Mouse (Mus musculus): ENCODE results near the gene Gpr119. TPM values are rescaled to one million over a fixed set of nuclear protein-coding genes. Genes with fewer than 3 reads are reported as not detected.

Gene Gpr119
- not detected for polyA plus RNA-seq (2021)

- ChIA-PET CTCF (interaction anchor here (1.5 kb wide), 2 partner anchors 10 kb away, joined by 3 to 4 read pairs; no protein-coding TSS in a partner anchor), POLR2A (no interaction called here)
- ATAC-seq: peak; percentile 51
- peak; percentile 25 for DNase-seq (ENCODE audit: low read depth, low spot score)
- in situ Hi-C loops (cut with MboI; ENCODE audit: low pct_unique_long_range_greater_than_20kb): no loop called here
- TF ChIP-seq CTCF (IDR thresholded peaks at IDR 0.05): no peak
- H3K27me3 ChIP-seq: peaks cover 19% of the 10 kb centered on the region
Observed at GRCm38 (mm10) chrX:48674171-48674570, at the start of gene Gpr119. Gpr119 (minus strand) TSS chrX:48674478.

GRCm38 (mm10) chrX:48712846-48713245 lies 38.6 kb upstream of the Gpr119 start:
- POLR2A ChIA-PET: no interaction called here
- TF ChIP-seq CTCF (IDR thresholded peaks at IDR 0.05): no peak
- no peaks in the 10 kb centered on the region for H3K27me3 ChIP-seq
- no peak for ATAC-seq
- no peak for DNase-seq (ENCODE audit: low read depth, low spot score)
- CTCF ChIA-PET: no interaction called here
- in situ Hi-C loops (cut with MboI; ENCODE audit: low pct_unique_long_range_greater_than_20kb): no loop called here

GRCm38 (mm10) chrX:48709701-48710100 lies 35.4 kb upstream of the Gpr119 start:
- no peak for DNase-seq (ENCODE audit: low read depth, low spot score)
- ATAC-seq: no peak
- TF ChIP-seq CTCF (IDR thresholded peaks at IDR 0.05): no peak
- H3K27me3 ChIP-seq: no peaks in the 10 kb centered on the region
- in situ Hi-C loops (cut with MboI; ENCODE audit: low pct_unique_long_range_greater_than_20kb): no loop called here
- ChIA-PET CTCF (no interaction called here), POLR2A (no interaction called here)

GRCm38 (mm10) chrX:48694864-48695371 lies 20.6 kb upstream of the Gpr119 start, which contains the start of gene Rbmx2:
Rbmx2 (plus strand) TSS chrX:48695004.
- TF ChIP-seq CTCF (IDR thresholded peaks at IDR 0.05): no peak
- ATAC-seq (peak; percentile 88), DNase-seq (ENCODE audit: low read depth, low spot score) (peak; percentile 31)
- H3K27me3 ChIP-seq: peaks cover 21% of the 10 kb centered on the region
- in situ Hi-C loops (cut with MboI; ENCODE audit: low pct_unique_long_range_greater_than_20kb): loop anchor here (25.0 kb wide), 1 partner anchor 592 kb away; the partner anchor contains the start of gene Enox2
- CTCF ChIA-PET: no interaction called here
- POLR2A ChIA-PET: no interaction called here

- in situ Hi-C loops (cut with MboI; ENCODE audit: low pct_unique_long_range_greater_than_20kb): loop anchor here (25.0 kb wide), 1 partner anchor 593 kb away; the partner anchor contains the start of gene Enox2
- no peak for TF ChIP-seq CTCF (IDR thresholded peaks at IDR 0.05)
- POLR2A ChIA-PET: no interaction called here
- ATAC-seq (peak; percentile 53), DNase-seq (ENCODE audit: low read depth, low spot score) (no peak)
- peaks cover 25% of the 10 kb centered on the region for H3K27me3 ChIP-seq
- CTCF ChIA-PET: no interaction called here
Observed at GRCm38 (mm10) chrX:48694460-48694859, 20.2 kb upstream of the Gpr119 start.

GRCm38 (mm10) chrX:48683857-48684256 lies 9.6 kb upstream of the Gpr119 start:
- TF ChIP-seq CTCF (IDR thresholded peaks at IDR 0.05): no peak

GRCm38 (mm10) chrX:48683451-48683850 lies 9.2 kb upstream of the Gpr119 start:
- H3K27me3 ChIP-seq: peaks cover 34% of the 10 kb centered on the region
- POLR2A ChIA-PET: no interaction called here
- CTCF ChIA-PET: interaction anchor here (1.0 to 2.0 kb wide), 2 partner anchors 9 to 10 kb away, joined by 3 to 5 read pairs; partner anchors contain the start of gene Gpr119
- ATAC-seq: peak; percentile 62
- TF ChIP-seq CTCF (IDR thresholded peaks at IDR 0.05): peak; percentile 70
- no peak for DNase-seq (ENCODE audit: low read depth, low spot score)
- in situ Hi-C loops (cut with MboI; ENCODE audit: low pct_unique_long_range_greater_than_20kb): loop anchor here (25.0 kb wide), 1 partner anchor 604 kb away; the partner anchor contains the start of gene Enox2

More at GRCm38 (mm10) chrX:48683857-48684256, 9.6 kb upstream of the Gpr119 start:
- in situ Hi-C loops (cut with MboI; ENCODE audit: low pct_unique_long_range_greater_than_20kb): loop anchor here (25.0 kb wide), 1 partner anchor 603 kb away; the partner anchor contains the start of gene Enox2
- POLR2A ChIA-PET: no interaction called here
- DNase-seq (ENCODE audit: low read depth, low spot score): no peak
- CTCF ChIA-PET: interaction anchor here (1.0 to 2.0 kb wide), 2 partner anchors 9 kb away, joined by 3 to 5 read pairs; partner anchors contain the start of gene Gpr119
- no peak for ATAC-seq
- H3K27me3 ChIP-seq: peaks cover 37% of the 10 kb centered on the region

- peaks cover 27% of the 10 kb centered on the region for H3K27me3 ChIP-seq
- ATAC-seq (no peak), DNase-seq (ENCODE audit: low read depth, low spot score) (no peak)
- in situ Hi-C loops (cut with MboI; ENCODE audit: low pct_unique_long_range_greater_than_20kb): no loop called here
- ChIA-PET POLR2A (no interaction called here), CTCF (interaction anchor here (1.5 kb wide), 1 partner anchor 28 kb away, joined by 3 read pairs; no protein-coding TSS in a partner anchor)
- no peak for TF ChIP-seq CTCF (IDR thresholded peaks at IDR 0.05)
Observed at GRCm38 (mm10) chrX:48671714-48672113, 2.6 kb downstream of the Gpr119 start.

GRCm38 (mm10) chrX:48669588-48669987 lies 4.7 kb downstream of the Gpr119 start:
- in situ Hi-C loops (cut with MboI; ENCODE audit: low pct_unique_long_range_greater_than_20kb): no loop called here

GRCm38 (mm10) chrX:48666807-48667206 lies 7.5 kb downstream of the Gpr119 start:
- H3K27me3 ChIP-seq: peaks cover 40% of the 10 kb centered on the region
- ATAC-seq (no peak), DNase-seq (ENCODE audit: low read depth, low spot score) (no peak)
- POLR2A ChIA-PET: no interaction called here
- in situ Hi-C loops (cut with MboI; ENCODE audit: low pct_unique_long_range_greater_than_20kb): no loop called here
- CTCF ChIA-PET: interaction anchor here (2.1 kb wide), 1 partner anchor 9 kb away, joined by 4 read pairs; no protein-coding TSS in a partner anchor
- TF ChIP-seq CTCF (IDR thresholded peaks at IDR 0.05): no peak

More at GRCm38 (mm10) chrX:48669588-48669987, 4.7 kb downstream of the Gpr119 start:
- no peak for DNase-seq (ENCODE audit: low read depth, low spot score)
- H3K27me3 ChIP-seq: peaks cover 34% of the 10 kb centered on the region
- ChIA-PET CTCF (no interaction called here), POLR2A (no interaction called here)
- peak; percentile 22 for TF ChIP-seq CTCF (IDR thresholded peaks at IDR 0.05)
- ATAC-seq: no peak

GRCm38 (mm10) chrX:48644122-48644521 lies 30.2 kb downstream of the Gpr119 start:
- TF ChIP-seq CTCF (IDR thresholded peaks at IDR 0.05): peak; percentile 66

More at GRCm38 (mm10) chrX:48644122-48644521, 30.2 kb downstream of the Gpr119 start:
- peaks cover 16% of the 10 kb centered on the region for H3K27me3 ChIP-seq
- DNase-seq (ENCODE audit: low read depth, low spot score) (no peak), ATAC-seq (no peak)
- ChIA-PET CTCF (interaction anchor here (0.7 to 1.5 kb wide), 4 partner anchors 10 to 27 kb away, joined by 3 read pairs; no protein-coding TSS in a partner anchor), POLR2A (no interaction called here)
- in situ Hi-C loops (cut with MboI; ENCODE audit: low pct_unique_long_range_greater_than_20kb): no loop called here

All from Patski (cell line).